8 mouse cellular contexts compared by ENCODE assay signal in genomic region chr13:116313636-116314530, GRCm38 (mm10). TPM values are rescaled to one million over a fixed set of nuclear protein-coding genes. Genes with fewer than 3 reads are reported as not detected.
A peak's percentile ranks its signal among the peaks of the same experiment; 100 is the strongest.
DNase-seq lines count a peak whose midpoint lies in the region; ATAC-seq and TF ChIP-seq lines count a peak whose summit lies in the region.
"Had no signal": no experiment of that assay in that cellular context is flagged by ENCODE, and none has a peak within 500 bp of the region (broad histone marks: within the 10 kb centered on the region; RNA-seq: fewer than 3 reads in every experiment).

No protein-coding gene starts in this region.

- ATAC-seq in midbrain, embryonic 11.5 days (ENCODE audit: low FRiP score): no peak
- no peak for ATAC-seq in midbrain, embryonic 15.5 days (replicated peaks)
- ATAC-seq in embryonic facial prominence, embryonic 14.5 days (ENCODE audit: low read depth): no peak
- no peak for ATAC-seq in limb, embryonic 11.5 days (ENCODE audit: insufficient number of reproducible peaks, low FRiP score, low TSS enrichment, low read depth)
- no peak for ATAC-seq in stomach, postnatal 0 days (ENCODE audit: low FRiP score, low TSS enrichment)
- ATAC-seq in kidney, embryonic 15.5 days (replicated peaks; ENCODE audit: low FRiP score): no peak

- H3K27me3 ChIP-seq in midbrain, embryonic 11.5 days (ENCODE audit: control insufficient read depth, insufficient read depth, low read length): peaks cover 71% of the 10 kb centered on the region
- H3K27me3 ChIP-seq in midbrain, embryonic 15.5 days (replicated peaks): peaks cover 66% of the 10 kb centered on the region
- H3K27me3 ChIP-seq in embryonic facial prominence, embryonic 14.5 days (replicated peaks; ENCODE audit: control insufficient read depth, insufficient read depth, low read length): peaks cover 66% of the 10 kb centered on the region
- H3K27me3 ChIP-seq in limb, embryonic 11.5 days (ENCODE audit: control insufficient read depth, insufficient read depth, low read length): peaks cover 31% of the 10 kb centered on the region; the same call in 1 of the 2 replicates
- peaks cover 4% of the 10 kb centered on the region; the same call in 1 of the 2 replicates for H3K27me3 ChIP-seq in stomach, postnatal 0 days (ENCODE audit: control insufficient read depth, insufficient read depth, low read length)
- H3K27me3 ChIP-seq in kidney, embryonic 15.5 days: peaks cover 83% of the 10 kb centered on the region

- no peaks in the 10 kb centered on the region for H3K9me3 ChIP-seq in midbrain, embryonic 11.5 days (ENCODE audit: control insufficient read depth, low read length)
- H3K9me3 ChIP-seq in midbrain, embryonic 15.5 days: no peaks in the 10 kb centered on the region
- H3K9me3 ChIP-seq in embryonic facial prominence, embryonic 14.5 days (ENCODE audit: control insufficient read depth, low read length): no peaks in the 10 kb centered on the region
- H3K9me3 ChIP-seq in limb, embryonic 11.5 days (ENCODE audit: control insufficient read depth, low read length): no peaks in the 10 kb centered on the region
- H3K9me3 ChIP-seq in stomach, postnatal 0 days (ENCODE audit: control insufficient read depth, low read length): no peaks in the 10 kb centered on the region
- no peaks in the 10 kb centered on the region for H3K9me3 ChIP-seq in kidney, embryonic 15.5 days (replicated peaks)

- peak; percentile 93 for DNase-seq in midbrain, embryonic 11.5 days (ENCODE audit: low spot score, missing footprints)
- no peak for DNase-seq in embryonic facial prominence, embryonic 14.5 days (ENCODE audit: low spot score)
- DNase-seq in limb, embryonic 11.5 days (ENCODE audit: low spot score): peak; percentile 69
- no peak for DNase-seq in stomach, postnatal 0 days (ENCODE audit: low spot score)
- no peak for DNase-seq in spleen, adult 18-20 months
- DNase-seq: gastrocnemius, postnatal 10 days had no signal

- peaks cover 4% of the 10 kb centered on the region; the same call in 1 of the 2 replicates for H3K4me1 ChIP-seq in midbrain, embryonic 11.5 days (ENCODE audit: control insufficient read depth, insufficient read depth, low read length)
- peaks cover 9% of the 10 kb centered on the region for H3K4me1 ChIP-seq in midbrain, embryonic 15.5 days
- no peaks in the 10 kb centered on the region for H3K4me1 ChIP-seq in embryonic facial prominence, embryonic 14.5 days (ENCODE audit: control insufficient read depth, insufficient read depth, low read length)
- no peaks in the 10 kb centered on the region for H3K4me1 ChIP-seq in limb, embryonic 11.5 days (ENCODE audit: control insufficient read depth, insufficient read depth, low read length)
- no peaks in the 10 kb centered on the region for H3K4me1 ChIP-seq in stomach, postnatal 0 days (replicated peaks; ENCODE audit: control insufficient read depth, insufficient read depth)
- H3K4me1 ChIP-seq in kidney, embryonic 15.5 days: peaks cover 17% of the 10 kb centered on the region

- H3K27ac ChIP-seq in midbrain, embryonic 11.5 days (ENCODE audit: low read depth, low read length): no peak overlapping the region
- no peak overlapping the region for H3K27ac ChIP-seq in midbrain, embryonic 15.5 days
- no peak overlapping the region for H3K27ac ChIP-seq in embryonic facial prominence, embryonic 14.5 days (replicated peaks; ENCODE audit: low read depth, low read length)
- H3K27ac ChIP-seq in limb, embryonic 11.5 days (replicated peaks; ENCODE audit: low read depth, low read length): no peak overlapping the region
- H3K27ac ChIP-seq in stomach, postnatal 0 days (replicated peaks): peak overlapping the region; percentile 30; the same call in 1 of the 2 replicates
- H3K27ac ChIP-seq in kidney, embryonic 15.5 days: no peak overlapping the region

- no peak for TF ChIP-seq EP300 in stomach, postnatal 0 days (optimal IDR thresholded peaks at IDR 0.05)

- H3K4me2 ChIP-seq in midbrain, embryonic 11.5 days: no peak overlapping the region
- H3K4me2 ChIP-seq in midbrain, embryonic 15.5 days: no peak overlapping the region
- peak overlapping the region; percentile 32 for H3K4me2 ChIP-seq in embryonic facial prominence, embryonic 14.5 days (ENCODE audit: low read depth, low read length)
- peak overlapping the region; percentile 24 for H3K4me2 ChIP-seq in limb, embryonic 11.5 days (ENCODE audit: low read depth, severe bottlenecking)
- peak overlapping the region; percentile 42 for H3K4me2 ChIP-seq in stomach, postnatal 0 days (replicated peaks; ENCODE audit: low read depth)
- no peak overlapping the region for H3K4me2 ChIP-seq in kidney, embryonic 15.5 days

- no peak overlapping the region for H3K4me3 ChIP-seq in midbrain, embryonic 11.5 days (ENCODE audit: low read depth, low read length)
- no peak overlapping the region for H3K4me3 ChIP-seq in midbrain, embryonic 15.5 days
- H3K4me3 ChIP-seq in embryonic facial prominence, embryonic 14.5 days (ENCODE audit: low read depth, low read length): no peak overlapping the region
- H3K4me3 ChIP-seq in limb, embryonic 11.5 days (ENCODE audit: low read depth, low read length): no peak overlapping the region
- peak overlapping the region; percentile 31 for H3K4me3 ChIP-seq in stomach, postnatal 0 days (ENCODE audit: low read depth, low read length)
- no peak overlapping the region for H3K4me3 ChIP-seq in kidney, embryonic 15.5 days (replicated peaks)

- no peak overlapping the region for H3K9ac ChIP-seq in midbrain, embryonic 11.5 days (ENCODE audit: low read length)
- H3K9ac ChIP-seq in midbrain, embryonic 15.5 days: no peak overlapping the region
- no peak overlapping the region for H3K9ac ChIP-seq in embryonic facial prominence, embryonic 14.5 days (ENCODE audit: low read depth, low read length)
- H3K9ac ChIP-seq in limb, embryonic 11.5 days (ENCODE audit: low read length): no peak overlapping the region
- H3K9ac ChIP-seq in stomach, postnatal 0 days (ENCODE audit: low read length): peak overlapping the region; percentile 53
- H3K9ac ChIP-seq in kidney, embryonic 15.5 days: no peak overlapping the region

- WGBS in midbrain, embryonic 11.5 days: under 1% methylated on average over 28 of the region's 28 CpGs
- WGBS in midbrain, embryonic 15.5 days: 1% methylated on average over 28 of the region's 28 CpGs
- 3% methylated on average over 28 of the region's 28 CpGs for WGBS in embryonic facial prominence, embryonic 14.5 days
- 2% methylated on average over 28 of the region's 28 CpGs for WGBS in limb, embryonic 11.5 days
- 17% methylated on average over 28 of the region's 28 CpGs for WGBS in stomach, postnatal 0 days
- WGBS in kidney, embryonic 15.5 days: 2% methylated on average over 28 of the region's 28 CpGs

- H3K36me3 ChIP-seq in midbrain, embryonic 11.5 days (ENCODE audit: control insufficient read depth, insufficient read depth, low read length): no peaks in the 10 kb centered on the region
- no peaks in the 10 kb centered on the region for H3K36me3 ChIP-seq in midbrain, embryonic 15.5 days (replicated peaks)
- H3K36me3 ChIP-seq in embryonic facial prominence, embryonic 14.5 days (ENCODE audit: control insufficient read depth, insufficient read depth, low read length): no peaks in the 10 kb centered on the region
- no peaks in the 10 kb centered on the region for H3K36me3 ChIP-seq in limb, embryonic 11.5 days (ENCODE audit: control insufficient read depth, insufficient read depth, low read length)
- H3K36me3 ChIP-seq in stomach, postnatal 0 days (ENCODE audit: control insufficient read depth, insufficient read depth, low read length): no peaks in the 10 kb centered on the region
- no peaks in the 10 kb centered on the region for H3K36me3 ChIP-seq in kidney, embryonic 15.5 days

- no peak for TF ChIP-seq CTCF in stomach, postnatal 0 days (IDR thresholded peaks at IDR 0.05; ENCODE audit: low read depth)

RNA-seq across cellular contexts. Expression of gene Isl1, which starts 4.4 kb away (rescaled TPM):
- polyA plus RNA-seq in midbrain, embryonic 11.5 days (2014; fragmentation: Nextera tagmentation; extraction: Ambion mirVana): 15.4 and 18.6 TPM in 2 replicates
- polyA plus RNA-seq in midbrain, embryonic 15.5 days (2015; fragmentation: Nextera tagmentation; extraction: Ambion mirVana): 30.7 and 33.8 TPM in 2 replicates
- polyA plus RNA-seq in embryonic facial prominence, embryonic 14.5 days (2014; fragmentation: Nextera tagmentation; extraction: Ambion mirVana): 24.0 and 25.9 TPM in 2 replicates
- 15.8 and 20.0 TPM in 2 replicates for polyA plus RNA-seq in limb, embryonic 11.5 days (2014; fragmentation: Nextera tagmentation; extraction: Ambion mirVana)
- polyA plus RNA-seq in stomach, postnatal 0 days (2015; fragmentation: Nextera tagmentation; extraction: Ambion mirVana): 18.0 and 19.0 TPM in 2 replicates
- polyA plus RNA-seq in kidney, embryonic 15.5 days (2015; fragmentation: Nextera tagmentation; extraction: Ambion mirVana): 2.7 and 5.0 TPM in 2 replicates

Comparison
In these comparisons a context has a peak if more than half of its experiments do, and no peak if none do; other contexts are left out.
1. DNase-seq: peak in midbrain, embryonic 11.5 days (single experiment) and limb, embryonic 11.5 days (single experiment); none in embryonic facial prominence, embryonic 14.5 days (single experiment), stomach, postnatal 0 days (single experiment) and spleen, adult 18-20 months (0 of 2).
2. H3K4me2 ChIP-seq: peak in embryonic facial prominence, embryonic 14.5 days (single experiment), limb, embryonic 11.5 days (single experiment) and stomach, postnatal 0 days (single experiment); none in midbrain, embryonic 11.5 days (single experiment), midbrain, embryonic 15.5 days (single experiment) and kidney, embryonic 15.5 days (single experiment).